Mouse (Mus musculus) heart, postnatal 36 days (tissue): ENCODE data around the gene Agpat4. TPM values are rescaled to one million over a fixed set of nuclear protein-coding genes. Genes with fewer than 3 reads are reported as not detected.

Experiments
- DNase-seq, 2 experiments: peaks; one replicate each; pipeline ENCODE4 v3.0.0; 2021 to 2022
- intact Hi-C: fragments of 180-260 bp; cut with DNase I; formaldehyde crosslinking; loops from one replicate; pipeline ENCODE4 v1.15.1; 2025
- total RNA-seq, 2 experiments: library from RNA; stranded (reverse); gene quantifications; 2 replicates each; pipeline ENCODE4 v1.2.3; 2021

Gene Agpat4
- total RNA-seq, 2 experiments from 2014 or later, result 3.8 to 5.1 TPM

- no peak for DNase-seq
- intact Hi-C loops, result no loop called here
Observed at GRCm38 (mm10) chr17:12159187-12160060, 40.9 kb downstream of the Agpat4 start.

GRCm38 (mm10) chr17:12160061-12160421 lies 41.5 kb downstream of the Agpat4 start:
- intact Hi-C loops, result no loop called here
- no peak for DNase-seq

- intact Hi-C loops, result no loop called here
Observed at GRCm38 (mm10) chr17:12160540-12160939, 42.0 kb downstream of the Agpat4 start.

GRCm38 (mm10) chr17:12160984-12161764 lies 42.7 kb downstream of the Agpat4 start:
- intact Hi-C loops, result no loop called here
- peak; percentile 12 to 15 for DNase-seq

More at GRCm38 (mm10) chr17:12160540-12160939, 42.0 kb downstream of the Agpat4 start:
- DNase-seq, result no peak

GRCm38 (mm10) chr17:12161877-12162276 lies 43.4 kb downstream of the Agpat4 start:
- no peak for DNase-seq
- intact Hi-C loops, result no loop called here

GRCm38 (mm10) chr17:12162824-12163223 lies 44.3 kb downstream of the Agpat4 start:
- DNase-seq, result no peak
- intact Hi-C loops, result no loop called here

- DNase-seq, result no peak
- intact Hi-C loops, result no loop called here
Observed at GRCm38 (mm10) chr17:12163403-12163802, 44.9 kb downstream of the Agpat4 start.

GRCm38 (mm10) chr17:12163903-12164302 lies 45.4 kb downstream of the Agpat4 start:
- intact Hi-C loops, result no loop called here
- no peak for DNase-seq

GRCm38 (mm10) chr17:12164507-12164906 lies 46.0 kb downstream of the Agpat4 start:
- intact Hi-C loops, result no loop called here
- no peak for DNase-seq

GRCm38 (mm10) chr17:12165009-12165695 lies 46.6 kb downstream of the Agpat4 start:
- DNase-seq, result no peak
- intact Hi-C loops, result no loop called here

GRCm38 (mm10) chr17:12165701-12166100 lies 47.2 kb downstream of the Agpat4 start:
- intact Hi-C loops, result no loop called here
- DNase-seq, result no peak

- intact Hi-C loops, result loop anchor here (2.0 kb wide), 1 partner anchor 50 kb away; the partner anchor contains the start of gene Agpat4
- peak; percentile 64 to 68 for DNase-seq
Observed at GRCm38 (mm10) chr17:12168536-12168935, 50.0 kb downstream of the Agpat4 start.

GRCm38 (mm10) chr17:12169326-12169836 lies 50.9 kb downstream of the Agpat4 start:
- intact Hi-C loops, result loop anchor here (2.0 kb wide), 1 partner anchor 51 kb away; the partner anchor contains the start of gene Agpat4
- DNase-seq, result no peak

- intact Hi-C loops, result no loop called here
- peak; percentile 34 to 44 for DNase-seq
Observed at GRCm38 (mm10) chr17:12170791-12171497, 52.4 kb downstream of the Agpat4 start.

GRCm38 (mm10) chr17:12171666-12172065 lies 53.2 kb downstream of the Agpat4 start:
- intact Hi-C loops, result no loop called here
- no peak for DNase-seq

- DNase-seq, result no peak
- intact Hi-C loops, result no loop called here
Observed at GRCm38 (mm10) chr17:12174221-12174620, 55.7 kb downstream of the Agpat4 start.

- intact Hi-C loops, result no loop called here
- DNase-seq, result no peak
Observed at GRCm38 (mm10) chr17:12174896-12175295, 56.4 kb downstream of the Agpat4 start.

GRCm38 (mm10) chr17:12175626-12176025 lies 57.1 kb downstream of the Agpat4 start:
- intact Hi-C loops, result no loop called here
- no peak for DNase-seq

GRCm38 (mm10) chr17:12179339-12179738 lies 60.8 kb downstream of the Agpat4 start:
- peak in 1 of 2 experiments; percentile 16 for DNase-seq
- intact Hi-C loops, result no loop called here

- no peak for DNase-seq
- intact Hi-C loops, result no loop called here
Observed at GRCm38 (mm10) chr17:12179766-12180165, 61.3 kb downstream of the Agpat4 start.
